Mouse (Mus musculus) layer of hippocampus, adult 18-20 months (tissue): ENCODE measurements around the gene Ttc9. TPM values are rescaled to one million over a fixed set of nuclear protein-coding genes. Genes with fewer than 3 reads are reported as not detected.

Source experiments
- DNase-seq, 2 experiments: peaks; one replicate each; pipeline ENCODE4 v3.0.0; 2022; ENCODE audit warnings: low spot score in 2 of 2
- long read RNA-seq: library from polyadenylated mRNA; stranded (forward); transcript quantifications from one replicate; pipeline ENCODE4 v2.0.0, GENCODE M21; 2021
- total RNA-seq, 2 experiments: library from RNA; stranded (reverse); gene quantifications; 2 replicates each; pipeline ENCODE4 v1.2.3; 2021

Gene Ttc9
- total RNA-seq: 10 to 100 TPM; 38.8 to 44.5 TPM
- long read RNA-seq, transcript Ttc9-201 (3 exons, 2,042 nt): major isoform, 69 of 81 reads
- long read RNA-seq, partial matches to known transcripts: 0 of 81 reads
- long read RNA-seq, other reads (novel, unspliced or antisense): 12 of 81 reads

GRCm38 (mm10) chr12:81630915-81631660 lies at the start of gene Ttc9:
Gene Ttc9, plus strand, starts transcription at chr12:81631249.
- peak; percentile 41 to 53 for DNase-seq

DNA sequence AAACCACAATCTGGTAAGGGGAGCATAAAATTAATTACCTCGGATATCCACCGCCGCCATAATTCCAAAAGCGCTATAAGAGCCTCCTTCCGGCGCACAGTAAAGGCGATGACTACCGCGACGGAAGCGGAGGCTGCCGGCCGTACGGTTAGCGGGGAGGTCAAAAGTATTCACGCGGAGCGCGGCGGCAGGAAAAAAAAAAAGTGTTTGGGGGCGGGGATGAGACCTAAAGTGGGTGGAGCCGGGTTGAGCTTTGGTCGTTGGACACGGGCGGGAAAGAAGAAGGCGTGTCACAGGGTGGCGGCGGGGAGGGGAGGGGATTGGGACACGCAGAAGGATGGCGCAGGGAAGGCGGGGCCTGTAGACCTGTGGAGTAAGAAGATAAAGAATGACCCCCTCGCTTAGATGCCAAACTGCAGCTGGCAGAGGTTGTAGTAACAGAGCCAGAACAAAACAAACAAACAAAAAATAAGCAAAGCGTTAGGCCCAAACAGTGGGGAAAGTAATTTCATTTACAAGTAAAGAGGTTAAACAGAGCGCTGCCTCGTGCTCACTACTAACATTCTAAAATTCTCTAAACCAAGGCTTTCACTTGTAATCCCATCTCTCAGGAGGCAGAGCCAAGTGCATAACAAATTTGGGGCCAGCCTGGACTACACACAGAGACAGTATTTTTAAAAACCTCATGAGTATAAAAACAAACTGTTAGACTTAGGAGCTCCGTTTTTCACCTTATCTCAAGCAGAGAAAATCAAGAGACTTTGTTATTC lies 36.0 kb upstream of the Ttc9 start, which contains the start of gene Med6:
Gene Med6 (minus strand): TSS at position 107 of the 770 bp plus-strand sequence.
- peak; percentile 88 to 92 for DNase-seq

DNA sequence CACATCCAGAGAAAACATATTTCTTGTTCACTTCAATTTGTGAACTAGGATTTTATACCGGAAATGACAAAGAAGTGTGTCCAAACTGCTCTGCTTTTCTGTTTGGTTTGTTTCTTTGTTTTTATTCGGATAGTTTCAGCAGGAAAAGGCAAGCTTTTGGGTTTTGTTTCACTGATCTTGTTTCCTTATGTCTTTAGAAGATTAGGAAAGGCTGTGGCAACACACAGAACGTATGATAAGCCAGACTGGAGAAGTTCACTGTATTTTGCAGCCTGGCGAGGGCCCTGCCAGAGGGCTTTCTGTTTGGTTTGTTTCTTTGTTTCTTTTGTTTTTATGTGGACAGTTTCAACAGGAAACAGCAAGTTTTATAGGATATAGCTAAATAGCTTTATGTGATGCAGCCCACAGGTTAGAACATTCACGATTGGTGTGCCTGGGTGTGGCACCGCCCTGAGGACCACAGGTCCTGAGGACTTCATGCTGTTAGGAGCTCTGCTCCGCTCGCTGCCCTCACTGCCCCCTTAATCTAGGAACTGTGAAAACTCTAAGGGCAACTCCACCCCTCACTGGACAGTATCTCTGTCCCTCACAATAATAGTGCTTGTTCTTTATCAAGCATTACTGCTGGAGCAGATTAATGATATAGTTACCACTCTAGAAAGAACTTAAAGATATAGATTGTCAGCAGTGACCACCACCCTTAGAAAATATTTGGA lies 34.3 kb upstream of the Ttc9 start:
- no peak for DNase-seq

- DNase-seq: no peak
Observed at GRCm38 (mm10) chr12:81604995-81605784, 25.9 kb upstream of the Ttc9 start.

GRCm38 (mm10) chr12:81609445-81609844 lies 21.6 kb upstream of the Ttc9 start:
- DNase-seq: no peak

DNA sequence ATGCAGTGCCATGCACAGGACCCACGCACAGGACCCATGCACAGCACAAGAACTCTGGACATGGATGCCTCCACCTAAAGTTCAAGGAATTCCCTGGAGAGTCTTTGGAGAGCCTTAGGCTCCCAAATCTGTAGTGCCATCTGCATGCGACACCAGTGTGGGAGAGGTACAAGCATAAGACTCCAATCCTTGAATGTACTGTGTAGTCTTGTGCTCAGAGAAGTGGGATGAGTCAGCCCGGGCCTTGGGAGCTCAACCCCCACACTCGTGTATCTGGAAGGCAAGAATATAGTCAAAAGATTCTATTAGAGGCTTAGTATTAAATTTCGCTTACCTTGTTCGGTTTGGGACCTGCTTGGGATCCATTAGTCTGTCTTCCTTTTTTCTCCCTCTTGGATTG lies 15.2 kb upstream of the Ttc9 start:
- peak in 1 of 2 experiments; percentile 23 for DNase-seq

- DNase-seq: peak in 1 of 2 experiments; percentile 26
Observed at GRCm38 (mm10) chr12:81616980-81617379, 14.1 kb upstream of the Ttc9 start.

DNA sequence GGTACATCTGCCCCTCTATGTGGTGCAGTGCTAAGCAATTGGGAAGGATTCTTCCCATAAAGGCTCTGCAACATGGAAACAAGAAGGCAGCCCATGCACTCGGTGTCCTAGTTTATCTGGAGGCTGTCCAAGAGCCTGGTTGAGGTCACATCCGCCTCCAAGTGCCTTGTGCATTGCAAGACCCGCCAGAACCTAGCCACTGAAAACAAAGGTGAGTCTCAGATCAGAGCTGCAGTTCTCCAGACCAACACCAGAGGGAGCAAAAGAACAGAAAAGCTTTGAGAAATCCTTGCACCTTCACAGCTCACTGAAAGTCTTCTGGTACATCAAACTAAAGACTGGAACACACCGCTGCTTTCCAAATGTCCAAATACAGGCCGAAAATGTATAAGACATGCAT lies 11.7 kb upstream of the Ttc9 start:
- peak; percentile 29 to 88 for DNase-seq

- no peak for DNase-seq
Observed at GRCm38 (mm10) chr12:81623377-81623776, 7.7 kb upstream of the Ttc9 start.

GRCm38 (mm10) chr12:81626226-81626861 lies 4.7 kb upstream of the Ttc9 start:
- peak; percentile 50 to 66 for DNase-seq

GRCm38 (mm10) chr12:81627426-81627825 lies 3.6 kb upstream of the Ttc9 start:
- no peak for DNase-seq

- DNase-seq: no peak
Observed at GRCm38 (mm10) chr12:81628091-81628490, 3.0 kb upstream of the Ttc9 start.

DNA sequence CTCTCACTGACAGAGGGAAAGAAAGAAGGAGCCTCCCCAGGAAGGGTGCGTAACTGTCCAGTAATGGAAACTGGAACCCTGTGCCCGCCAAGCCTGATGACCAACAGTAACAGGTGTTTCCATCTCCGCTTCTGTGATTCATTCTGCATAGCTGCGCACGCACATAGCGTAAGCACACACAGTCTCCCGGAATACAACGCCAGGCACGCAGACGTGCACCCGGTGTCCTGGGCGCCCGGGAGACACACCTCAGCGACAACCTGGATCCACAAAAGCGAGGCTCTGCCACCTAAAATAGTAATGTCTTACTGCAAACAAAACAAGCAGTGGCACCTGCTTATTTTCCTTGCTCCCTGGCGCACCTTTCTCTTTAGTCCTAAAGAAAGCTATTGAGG lies 532 bp upstream of the Ttc9 start:
- DNase-seq: peak; percentile 19 to 61

DNA sequence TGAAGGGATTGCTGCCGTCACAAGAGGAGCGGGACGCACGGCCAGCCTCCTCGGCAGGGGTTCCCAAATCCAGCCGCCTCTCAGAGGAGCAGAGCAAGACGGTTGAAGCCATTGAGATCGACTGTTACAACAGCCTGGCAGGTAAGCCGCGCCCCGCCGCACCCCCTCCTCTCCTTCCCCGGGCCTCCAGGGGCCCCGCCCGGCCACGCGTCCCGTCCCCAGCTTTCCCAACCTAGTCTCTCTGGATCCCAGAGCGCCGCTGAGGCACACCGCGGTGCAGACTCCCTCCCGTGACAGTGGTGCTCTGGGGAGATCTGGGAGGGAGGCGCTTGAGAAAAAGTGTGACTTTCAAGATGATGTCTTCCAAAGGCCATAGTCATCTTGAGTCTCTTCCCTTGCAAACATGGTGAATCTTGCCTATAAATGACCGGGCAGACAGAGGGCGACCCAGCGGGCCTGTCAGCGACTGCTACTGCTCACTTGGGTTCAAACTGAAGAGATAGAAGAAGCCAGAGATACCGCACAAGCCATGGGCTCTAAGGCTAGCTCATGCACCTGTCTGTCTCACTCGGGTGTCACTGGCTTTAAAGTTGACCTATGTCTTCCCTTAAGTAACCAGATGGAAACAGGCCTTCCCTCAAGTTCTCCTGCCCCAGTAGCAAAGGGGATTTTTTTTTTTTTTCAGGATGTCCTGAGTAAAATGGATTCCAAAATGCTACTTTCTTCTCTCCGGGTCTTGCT lies 782 bp downstream of the Ttc9 start:
- peak; percentile 15 to 29 for DNase-seq

- no peak for DNase-seq
Observed at GRCm38 (mm10) chr12:81633246-81633645, 2.2 kb downstream of the Ttc9 start.

GRCm38 (mm10) chr12:81640656-81641055 lies 9.6 kb downstream of the Ttc9 start:
- no peak for DNase-seq

DNA sequence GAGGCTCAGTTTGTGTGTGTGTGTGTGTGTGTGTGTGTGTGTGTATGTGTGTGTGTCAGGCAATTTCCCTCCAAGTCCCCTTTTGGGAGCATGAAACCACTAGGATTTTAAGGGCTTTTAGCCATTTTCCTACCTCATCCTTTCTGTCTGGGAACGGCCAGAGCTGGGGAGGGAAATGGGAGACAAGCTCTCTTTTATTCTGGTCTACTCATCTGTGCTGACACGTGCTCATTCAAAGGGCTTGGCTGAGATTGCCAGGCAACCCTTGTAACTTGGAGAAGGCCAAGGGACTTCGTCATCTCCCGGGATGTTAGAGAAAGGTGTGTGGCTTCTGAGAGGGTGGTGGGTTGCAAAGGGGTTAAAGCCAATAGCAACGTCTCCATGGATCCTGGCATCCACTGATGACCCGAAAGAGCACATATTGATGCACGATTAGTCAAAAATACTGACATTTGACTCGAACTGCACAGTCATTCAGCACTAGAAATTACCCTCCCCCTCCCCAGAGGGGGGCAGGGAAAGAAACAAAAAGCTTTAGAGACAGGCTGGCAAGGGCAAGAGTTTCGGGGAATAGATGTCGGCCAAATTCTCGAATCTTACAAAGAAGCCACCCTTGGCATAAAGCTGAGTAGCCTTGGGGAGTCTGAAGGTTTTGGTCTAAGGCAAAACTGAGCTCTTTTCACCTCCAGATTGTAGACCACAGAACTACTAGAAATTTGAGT lies 11.5 kb downstream of the Ttc9 start:
- DNase-seq: peak in 1 of 2 experiments; percentile 26

DNA sequence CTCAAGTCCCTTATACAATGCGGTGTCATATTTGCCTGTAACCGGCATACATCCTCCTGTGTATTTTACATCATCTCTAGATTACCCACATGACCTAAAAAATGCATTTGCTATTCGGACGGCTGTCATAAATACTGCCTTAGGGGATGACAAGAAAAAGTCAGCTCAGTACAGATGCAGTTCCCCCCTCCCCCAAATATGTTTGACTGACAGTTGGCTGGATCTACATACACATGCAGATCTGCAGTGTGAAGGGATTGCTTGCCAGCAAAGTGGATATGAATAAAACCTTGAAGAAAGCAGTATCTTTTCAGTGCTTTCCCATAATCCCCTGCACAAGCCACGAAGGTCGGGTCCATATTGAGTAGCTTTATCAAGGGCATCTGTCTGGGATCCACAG lies 15.8 kb downstream of the Ttc9 start:
- DNase-seq: peak in 1 of 2 experiments; percentile 12

DNA sequence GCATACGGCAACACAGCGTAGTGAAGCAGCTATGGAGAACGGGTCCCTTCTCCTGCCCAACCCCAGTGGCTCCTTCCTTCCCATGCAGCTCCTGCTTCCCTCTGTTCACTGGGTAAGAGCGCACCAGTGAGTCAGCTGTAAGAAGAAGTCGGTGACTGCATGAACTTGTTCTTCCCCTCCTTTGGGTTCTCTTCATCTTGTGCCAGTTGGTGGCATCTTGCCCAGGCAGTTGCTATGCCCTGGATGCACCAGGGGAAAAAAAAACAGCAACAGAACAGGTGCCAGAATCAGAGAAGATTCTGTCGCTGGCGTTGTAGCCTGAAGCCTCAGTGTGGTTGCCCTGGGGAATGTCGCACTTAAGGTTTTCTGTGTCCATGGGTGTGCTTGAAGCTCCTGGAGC lies 22.3 kb downstream of the Ttc9 start:
- peak in 1 of 2 experiments; percentile 25 for DNase-seq
